Mouse (Mus musculus) hindbrain, embryonic 14.5 days (tissue): Measurements from ENCODE around the gene Sun3. TPM values are rescaled to one million over a fixed set of nuclear protein-coding genes. Genes with fewer than 3 reads are reported as not detected.

Source experiments
- ATAC-seq: fragments of 200-750 bp; cut with Nextera tagmentation; 2 replicates; pipeline ENCODE4 v1.8.0; 2017; ENCODE audit warnings: moderate number of reproducible peaks, mild to moderate bottlenecking, moderate TSS enrichment, moderate library complexity; ENCODE audit not compliant: low FRiP score
- DNase-seq: peaks from one replicate; pipeline ENCODE4 v3.0.0-alpha.2; 2015; ENCODE audit warnings: low spot score
- H3K27ac ChIP-seq: fragments of 300-500 bp; sonication (generic); 2 replicates; pipeline ENCODE4 v1.5.1; 2014; ENCODE audit warnings: mild to moderate bottlenecking, moderate library complexity
- H3K27me3 ChIP-seq: fragments of 300-500 bp; sonication (generic); 2 replicates; pipeline ENCODE4 v1.6.1; 2014; ENCODE audit warnings: mild to moderate bottlenecking, low read length, mixed read lengths; ENCODE audit not compliant: control insufficient read depth, insufficient read depth
- H3K36me3 ChIP-seq: fragments of 300-500 bp; sonication (generic); replicated peaks from 2 replicates; pipeline ENCODE4 v1.6.1; 2014; ENCODE audit not compliant: control insufficient read depth, insufficient read depth
- H3K4me1 ChIP-seq: fragments of 300-500 bp; sonication (generic); replicated peaks from 2 replicates; pipeline ENCODE4 v1.6.1; 2014; ENCODE audit warnings: antibody characterized with exemption, low read length, mixed read lengths; ENCODE audit not compliant: control insufficient read depth, insufficient read depth
- H3K4me2 ChIP-seq: fragments of 300-500 bp; sonication (generic); replicated peaks from 2 replicates; pipeline ENCODE4 v1.6.1; 2014; ENCODE audit warnings: mild to moderate bottlenecking, moderate library complexity
- H3K4me3 ChIP-seq: fragments of 300-500 bp; sonication (generic); replicated peaks from 2 replicates; pipeline ENCODE4 v1.5.1; 2014; ENCODE audit warnings: mild to moderate bottlenecking, low read length
- H3K9ac ChIP-seq: fragments of 300-500 bp; sonication (generic); 2 replicates; pipeline ENCODE4 v1.6.1; 2014
- H3K9me3 ChIP-seq: fragments of 300-500 bp; sonication (generic); 2 replicates; pipeline ENCODE4 v1.6.1; 2016; ENCODE audit warnings: low read length; ENCODE audit not compliant: control insufficient read depth
- WGBS: fragments of 180-500 bp; shearing (Covaris S2); extraction: QIAGEN DNeasy Blood & Tissue Kit; methylation state at CpG from one replicate; pipeline ENCODE4 v1.1.7; 2014; 5-methylcytosine and 5-hydroxymethylcytosine counted together
- polyA plus RNA-seq: library from polyadenylated mRNA; unstranded; fragments of >200 nt; fragmentation: Nextera tagmentation; extraction: Ambion mirVana; gene quantifications from 2 replicates; pipeline ENCODE4 v1.2.1, GENCODE M21; 2014

Gene Sun3
- 0.23 and 0.33 TPM in 2 replicates for polyA plus RNA-seq

GRCm38 (mm10) chr11:9048703-9049060 lies at the start of gene Sun3:
TSS of gene Sun3 (minus strand) at chr11:9048991.
- 1% methylated on average over 18 of the region's 18 CpGs for WGBS
- peaks cover 17% of the 10 kb centered on the region for H3K27me3 ChIP-seq
- peak; percentile 77 for ATAC-seq
- no peaks in the 10 kb centered on the region for H3K4me1 ChIP-seq
- no peak within 1 kb of the TSS for H3K27ac ChIP-seq
- H3K4me2 ChIP-seq: peak within 1 kb of the TSS; percentile 98
- no peaks in the 10 kb centered on the region for H3K9me3 ChIP-seq
- DNase-seq: no peak
- H3K36me3 ChIP-seq: no peaks in the 10 kb centered on the region
- peak within 1 kb of the TSS; percentile 45 for H3K4me3 ChIP-seq
- H3K9ac ChIP-seq: peak within 1 kb of the TSS; percentile 36

GRCm38 (mm10) chr11:9076444-9076843 lies 27.7 kb upstream of the Sun3 start:
- Histone ChIP-seq H3K9me3 (no peaks in the 10 kb centered on the region), H3K9ac (no peak overlapping the region), H3K36me3 (no peaks in the 10 kb centered on the region), H3K4me3 (no peak overlapping the region), H3K27ac (no peak overlapping the region), H3K4me2 (no peak overlapping the region), H3K27me3 (no peaks in the 10 kb centered on the region), H3K4me1 (no peaks in the 10 kb centered on the region)
- ATAC-seq (no peak), DNase-seq (no peak)
- 80% methylated on average over 3 of the region's 3 CpGs for WGBS

- DNase-seq: no peak
- Histone ChIP-seq H3K4me3 (no peak overlapping the region), H3K9ac (no peak overlapping the region), H3K9me3 (no peaks in the 10 kb centered on the region), H3K36me3 (no peaks in the 10 kb centered on the region), H3K27me3 (no peaks in the 10 kb centered on the region), H3K4me2 (no peak overlapping the region), H3K27ac (no peak overlapping the region), H3K4me1 (no peaks in the 10 kb centered on the region)
- no peak for ATAC-seq
- 65% methylated on average over 5 of the region's 5 CpGs for WGBS
Measured at GRCm38 (mm10) chr11:9060484-9060883, 11.7 kb upstream of the Sun3 start.

GRCm38 (mm10) chr11:9060029-9060428 lies 11.2 kb upstream of the Sun3 start:
- no peak overlapping the region for H3K4me2 ChIP-seq

GRCm38 (mm10) chr11:9057711-9058110 lies 8.9 kb upstream of the Sun3 start:
- no peak for ATAC-seq
- Histone ChIP-seq H3K9ac (no peak overlapping the region), H3K4me1 (no peaks in the 10 kb centered on the region), H3K27ac (no peak overlapping the region), H3K36me3 (no peaks in the 10 kb centered on the region), H3K4me2 (no peak overlapping the region), H3K9me3 (no peaks in the 10 kb centered on the region), H3K27me3 (no peaks in the 10 kb centered on the region), H3K4me3 (no peak overlapping the region)
- 89% methylated on average over 4 of the region's 4 CpGs for WGBS
- DNase-seq: no peak

More at GRCm38 (mm10) chr11:9060029-9060428, 11.2 kb upstream of the Sun3 start:
- Histone ChIP-seq H3K27me3 (no peaks in the 10 kb centered on the region), H3K27ac (no peak overlapping the region), H3K9ac (no peak overlapping the region), H3K4me3 (no peak overlapping the region), H3K36me3 (no peaks in the 10 kb centered on the region), H3K9me3 (no peaks in the 10 kb centered on the region), H3K4me1 (no peaks in the 10 kb centered on the region)
- WGBS: 80% methylated on average over 1 of the region's 1 CpGs
- no peak for ATAC-seq
- DNase-seq: no peak

- Histone ChIP-seq H3K4me2 (no peak overlapping the region), H3K27me3 (no peaks in the 10 kb centered on the region), H3K27ac (no peak overlapping the region), H3K9ac (no peak overlapping the region), H3K36me3 (no peaks in the 10 kb centered on the region), H3K9me3 (no peaks in the 10 kb centered on the region), H3K4me1 (no peaks in the 10 kb centered on the region), H3K4me3 (no peak overlapping the region)
- WGBS: 93% methylated on average over 2 of the region's 2 CpGs
- ATAC-seq: no peak
- no peak for DNase-seq
Measured at GRCm38 (mm10) chr11:9056937-9057336, 8.1 kb upstream of the Sun3 start.

- no peak for DNase-seq
- no peaks in the 10 kb centered on the region for H3K4me1 ChIP-seq
- H3K27me3 ChIP-seq: peaks cover 17% of the 10 kb centered on the region
- 72% methylated on average over 2 of the region's 2 CpGs for WGBS
- no peak for ATAC-seq
- no peaks in the 10 kb centered on the region for H3K36me3 ChIP-seq
- H3K9me3 ChIP-seq: no peaks in the 10 kb centered on the region
- H3K4me3 ChIP-seq: no peak overlapping the region
- H3K9ac ChIP-seq: no peak overlapping the region
- H3K4me2 ChIP-seq: no peak overlapping the region
- no peak overlapping the region for H3K27ac ChIP-seq
Measured at GRCm38 (mm10) chr11:9051895-9052294, 3.1 kb upstream of the Sun3 start.

GRCm38 (mm10) chr11:9050241-9050640 lies 1.4 kb upstream of the Sun3 start:
- Histone ChIP-seq H3K4me1 (no peaks in the 10 kb centered on the region), H3K27me3 (peaks cover 17% of the 10 kb centered on the region), H3K9ac (no peak overlapping the region), H3K27ac (no peak overlapping the region), H3K9me3 (no peaks in the 10 kb centered on the region), H3K4me3 (no peak overlapping the region), H3K36me3 (no peaks in the 10 kb centered on the region), H3K4me2 (no peak overlapping the region)
- 79% methylated on average over 4 of the region's 4 CpGs for WGBS
- no peak for DNase-seq
- no peak for ATAC-seq

- Histone ChIP-seq H3K9me3 (no peaks in the 10 kb centered on the region), H3K27me3 (peaks cover 17% of the 10 kb centered on the region), H3K9ac (peak within 1 kb of the TSS; percentile 36), H3K4me1 (no peaks in the 10 kb centered on the region), H3K27ac (no peak within 1 kb of the TSS), H3K36me3 (no peaks in the 10 kb centered on the region), H3K4me3 (peak within 1 kb of the TSS; percentile 45), H3K4me2 (peak within 1 kb of the TSS; percentile 98)
- 4% methylated on average over 21 of the region's 21 CpGs for WGBS
- DNase-seq (peak; percentile 87), ATAC-seq (peak; percentile 100)
Measured at GRCm38 (mm10) chr11:9048011-9048702, 634 bp downstream of the Sun3 start, which contains the start of gene Gm11992. TSS of gene Gm11992 (plus strand) at chr11:9048594.

GRCm38 (mm10) chr11:9047044-9047443 lies 1.7 kb downstream of the Sun3 start:
- Histone ChIP-seq H3K36me3 (no peaks in the 10 kb centered on the region), H3K4me2 (no peak overlapping the region), H3K9me3 (no peaks in the 10 kb centered on the region), H3K9ac (no peak overlapping the region), H3K27me3 (peaks cover 17% of the 10 kb centered on the region), H3K4me1 (no peaks in the 10 kb centered on the region), H3K4me3 (no peak overlapping the region), H3K27ac (no peak overlapping the region)
- ATAC-seq (no peak), DNase-seq (no peak)
- WGBS: 83% methylated on average over 5 of the region's 5 CpGs
